Mouse (Mus musculus): Measurements from ENCODE around the gene Cd180. TPM values are rescaled to one million over a fixed set of nuclear protein-coding genes. Genes with fewer than 3 reads are reported as not detected.
"Not testable (repeated sequence)": the region's sequence is repeated elsewhere in the genome, so short reads cannot be mapped to it uniquely, and the experiment has no call there.

Cd180 gene
- polyA plus RNA-seq, 1 experiment: 1.6 TPM

- not testable (repeated sequence) for DNase-seq (ENCODE audit: low spot score)
Measured at GRCm38 (mm10) chr13:102677602-102678001, 15.8 kb upstream of the Cd180 start.

GRCm38 (mm10) chr13:102678482-102678881, 14.9 kb upstream of the Cd180 start:
- no peak for DNase-seq (ENCODE audit: low spot score)

GRCm38 (mm10) chr13:102684890-102685289, 8.5 kb upstream of the Cd180 start:
- no peak for DNase-seq (ENCODE audit: low spot score)

DNA sequence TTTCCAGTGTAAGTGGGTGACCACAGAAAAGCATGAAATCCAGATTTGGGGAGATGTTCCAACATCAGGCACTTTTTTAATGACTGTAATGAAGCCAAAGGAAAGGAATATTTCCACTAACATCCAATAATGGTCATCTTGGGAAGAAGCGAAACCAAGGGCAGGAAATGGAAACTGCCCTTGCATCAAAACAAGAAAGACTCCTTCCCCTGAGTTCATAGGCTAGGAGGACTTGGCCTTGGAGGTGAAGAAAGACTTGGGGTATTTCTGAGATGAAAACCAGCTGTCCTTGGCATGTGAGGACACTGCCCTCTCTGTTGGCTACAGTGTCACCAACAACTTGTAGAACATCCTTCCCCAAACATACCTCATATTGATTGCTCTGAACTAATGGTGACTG, 5.2 kb upstream of the Cd180 start:
- no peak for DNase-seq (ENCODE audit: low spot score)

- no peak for DNase-seq (ENCODE audit: low spot score)
Measured at GRCm38 (mm10) chr13:102689201-102690090, 3.9 kb upstream of the Cd180 start.

DNA sequence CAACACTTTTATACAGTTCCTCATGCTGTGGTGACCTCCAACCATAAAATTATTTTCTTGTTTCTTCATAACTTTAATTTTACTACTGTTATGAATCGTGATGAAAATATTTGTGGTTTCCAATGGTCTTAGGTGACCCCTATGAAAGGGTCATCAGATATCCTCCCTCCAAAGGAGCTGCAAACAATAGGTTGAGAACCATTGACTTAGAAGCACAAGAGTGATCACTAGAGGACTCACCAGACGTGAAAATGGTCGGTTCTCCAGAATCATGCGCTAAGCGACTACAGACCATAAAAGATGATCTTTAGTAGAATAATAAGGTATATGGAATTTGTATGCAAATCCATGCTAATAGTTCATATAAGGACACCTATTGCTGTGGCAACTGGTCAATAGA, 3.2 kb upstream of the Cd180 start:
- DNase-seq (ENCODE audit: low spot score): no peak

DNA sequence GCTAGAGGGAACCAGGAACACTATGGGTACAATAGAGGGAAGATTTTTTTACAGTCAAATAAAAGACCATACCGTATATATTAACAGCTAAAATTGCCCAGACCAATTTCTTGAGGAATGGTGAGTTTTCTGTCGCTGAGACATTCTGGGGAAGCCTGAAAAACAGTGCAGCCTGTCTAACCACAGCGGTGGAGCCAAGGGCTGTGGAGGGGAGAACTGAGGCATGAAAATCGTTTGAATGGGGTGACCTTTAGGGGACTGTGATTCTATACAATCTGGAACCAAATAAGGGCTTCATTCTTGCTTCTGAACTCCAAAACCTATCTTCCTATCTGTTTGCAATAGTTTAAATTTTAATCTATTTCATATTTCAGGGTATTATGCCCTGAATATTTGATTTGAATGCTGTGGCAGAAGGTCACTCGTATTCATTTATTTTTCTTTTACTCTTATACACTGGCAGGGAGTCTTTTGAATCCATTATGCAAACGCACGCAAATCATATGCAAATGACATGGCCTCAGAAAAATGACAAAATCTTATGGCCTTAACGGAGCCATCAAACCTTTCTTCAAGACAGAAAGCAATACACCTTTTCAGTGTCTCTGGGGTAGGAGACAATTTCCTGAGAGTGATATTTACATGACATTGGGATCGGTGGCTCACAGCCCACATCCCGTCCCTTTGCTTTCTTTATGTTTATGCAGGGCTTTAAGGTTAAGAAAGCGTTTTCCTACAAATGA, 1.8 kb upstream of the Cd180 start:
- no peak for DNase-seq (ENCODE audit: low spot score)

- no peak for DNase-seq (ENCODE audit: low spot score)
Measured at GRCm38 (mm10) chr13:102694154-102694553, 796 bp downstream of the Cd180 start.

DNA sequence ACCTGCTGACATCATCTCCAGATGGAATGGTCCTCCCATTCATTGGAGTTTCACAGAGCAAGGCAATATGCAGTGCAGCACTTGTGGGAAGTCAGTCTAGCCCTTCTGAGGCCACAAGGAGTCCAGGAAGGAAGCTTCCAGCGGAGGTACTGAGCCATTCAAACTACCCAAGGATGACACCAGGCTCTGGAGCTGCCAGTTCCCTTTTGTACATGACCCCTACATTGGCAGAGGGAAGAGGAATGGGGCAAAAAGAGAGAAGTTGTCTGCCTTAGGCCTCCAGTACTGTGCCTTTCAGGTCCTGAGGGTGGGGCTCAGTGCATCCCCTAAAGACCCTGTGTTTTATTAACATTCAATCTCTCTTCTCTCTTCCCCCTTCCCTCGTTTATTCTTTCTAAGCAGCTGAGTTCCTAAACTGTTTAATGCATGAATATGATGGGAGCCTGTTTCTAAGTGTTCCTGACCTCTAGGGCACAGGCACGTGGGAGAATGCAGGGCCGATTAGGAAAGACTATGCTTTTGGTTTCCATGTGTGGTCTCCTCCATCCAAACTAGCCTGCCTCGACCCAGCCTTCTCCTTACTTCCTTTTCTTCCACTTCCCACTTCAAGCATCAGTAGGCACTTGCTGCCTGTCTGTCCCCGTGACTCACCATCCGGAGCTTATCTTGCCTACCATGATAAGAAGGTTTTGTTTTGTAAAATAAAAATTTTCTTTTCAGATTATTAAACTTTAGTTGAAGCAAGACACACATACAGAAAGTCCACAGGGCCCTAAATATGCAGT, 2.0 kb downstream of the Cd180 start:
- DNase-seq (ENCODE audit: low spot score): no peak

GRCm38 (mm10) chr13:102698335-102698734, 5.0 kb downstream of the Cd180 start:
- no peak for DNase-seq (ENCODE audit: low spot score)

DNA sequence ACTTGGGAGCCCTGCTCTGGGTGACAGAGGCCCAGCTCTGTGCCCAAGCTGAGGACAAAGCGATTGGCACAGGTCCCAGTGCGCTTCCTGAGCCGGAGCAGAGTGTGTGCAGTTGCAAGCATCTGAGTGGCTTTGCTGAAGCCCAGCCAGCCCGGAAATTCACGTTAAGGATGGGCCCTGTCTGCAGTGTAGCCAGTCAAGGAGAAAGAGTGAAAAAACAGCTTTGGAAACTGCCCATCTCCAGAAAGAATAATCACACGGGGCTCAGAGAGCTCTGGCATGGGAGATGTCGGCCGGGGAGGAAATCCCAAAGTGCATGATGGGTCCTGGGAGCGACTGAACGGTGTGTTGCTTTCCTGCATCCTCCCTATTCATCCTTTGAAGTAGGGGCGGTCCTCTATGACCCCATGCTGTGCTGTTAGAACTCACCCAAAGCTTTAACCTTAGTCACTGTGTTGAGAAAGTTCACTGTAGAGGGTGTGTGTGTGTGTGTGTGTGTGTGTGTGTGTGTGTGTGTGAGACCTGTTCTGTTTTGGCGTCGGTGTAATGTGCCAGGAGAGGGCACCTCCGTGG, 5.5 kb downstream of the Cd180 start:
- DNase-seq (ENCODE audit: low spot score): no peak

- DNase-seq (ENCODE audit: low spot score): no peak
Measured at GRCm38 (mm10) chr13:102700176-102700575, 6.8 kb downstream of the Cd180 start.

DNA sequence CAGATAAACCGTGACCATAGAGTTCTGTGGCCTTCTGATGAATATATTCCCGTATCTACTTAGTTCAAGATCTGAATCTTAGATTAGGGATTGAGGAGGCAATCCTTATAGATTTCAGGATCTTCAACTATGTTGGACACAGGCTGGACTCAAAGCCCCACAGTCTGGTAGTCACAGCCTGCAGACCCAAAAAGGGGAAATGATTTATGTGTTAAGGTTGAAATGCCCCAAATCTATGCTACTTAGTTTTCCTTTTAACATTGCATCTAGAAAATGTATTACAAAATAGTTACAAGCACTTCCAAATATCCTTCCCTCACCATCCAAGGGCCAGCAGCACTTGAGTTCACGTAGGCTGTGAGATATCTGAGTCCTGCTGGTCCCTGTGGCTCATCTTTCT, 7.4 kb downstream of the Cd180 start:
- no peak for DNase-seq (ENCODE audit: low spot score)

GRCm38 (mm10) chr13:102716973-102717372, 23.6 kb downstream of the Cd180 start:
- DNase-seq (ENCODE audit: low spot score): no peak

GRCm38 (mm10) chr13:102725416-102725815, 32.1 kb downstream of the Cd180 start:
- no peak for DNase-seq (ENCODE audit: low spot score)

DNA sequence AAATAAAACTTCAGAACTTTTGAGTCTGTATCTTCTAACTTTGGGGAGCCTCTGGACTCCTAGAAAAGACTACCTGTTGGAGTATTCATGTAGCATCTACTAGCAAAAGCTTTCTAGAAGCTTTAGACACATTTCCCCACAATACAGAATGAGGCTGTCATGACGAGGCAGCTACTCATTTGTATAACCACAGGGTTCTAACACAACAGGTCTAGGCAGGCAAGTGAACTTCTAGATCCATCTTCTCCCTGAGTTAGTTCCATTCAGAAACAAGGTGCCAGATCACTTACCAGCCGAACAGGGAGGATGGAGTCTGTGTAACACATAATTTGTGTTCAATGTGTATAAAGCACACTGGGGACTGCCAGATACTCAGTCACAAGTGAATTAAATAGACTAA, 32.5 kb downstream of the Cd180 start:
- no peak for DNase-seq (ENCODE audit: low spot score)

DNA sequence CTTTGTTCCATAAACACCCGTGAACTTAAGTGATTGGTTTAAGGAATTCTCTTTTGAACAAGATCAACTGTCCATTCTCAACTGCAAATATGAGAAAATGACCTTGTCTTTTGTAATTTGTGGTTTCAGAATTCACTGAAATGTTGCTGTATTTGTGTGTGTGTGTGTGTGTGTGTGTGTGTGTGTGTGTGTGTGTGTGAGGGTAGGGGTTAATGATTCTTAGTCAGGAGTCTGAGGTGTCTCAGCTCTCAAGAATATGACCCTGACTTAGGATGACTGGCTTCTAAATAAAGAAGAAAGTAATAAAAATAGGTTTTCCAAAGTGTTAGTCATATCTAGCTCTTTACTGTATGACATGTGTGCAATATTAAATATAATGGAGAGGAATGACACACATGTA, 33.5 kb downstream of the Cd180 start:
- DNase-seq (ENCODE audit: low spot score): no peak

- no peak for DNase-seq (ENCODE audit: low spot score)
Measured at GRCm38 (mm10) chr13:102728035-102728434, 34.7 kb downstream of the Cd180 start.

- not testable (repeated sequence) for DNase-seq (ENCODE audit: low spot score)
Measured at GRCm38 (mm10) chr13:102728951-102729350, 35.6 kb downstream of the Cd180 start.

- DNase-seq (ENCODE audit: low spot score): no peak
Measured at GRCm38 (mm10) chr13:102733063-102733462, 39.7 kb downstream of the Cd180 start.

GRCm38 (mm10) chr13:102737811-102738210, 44.5 kb downstream of the Cd180 start:
- no peak for DNase-seq (ENCODE audit: low spot score)
